Mouse (Mus musculus) lung, postnatal 25 days (tissue): ENCODE data around the gene Cmip.

Experiments
- DNase-seq: peaks from one replicate; pipeline ENCODE4 v3.0.0; 2022; ENCODE audit warnings: low spot score

The Cmip gene

DNA sequence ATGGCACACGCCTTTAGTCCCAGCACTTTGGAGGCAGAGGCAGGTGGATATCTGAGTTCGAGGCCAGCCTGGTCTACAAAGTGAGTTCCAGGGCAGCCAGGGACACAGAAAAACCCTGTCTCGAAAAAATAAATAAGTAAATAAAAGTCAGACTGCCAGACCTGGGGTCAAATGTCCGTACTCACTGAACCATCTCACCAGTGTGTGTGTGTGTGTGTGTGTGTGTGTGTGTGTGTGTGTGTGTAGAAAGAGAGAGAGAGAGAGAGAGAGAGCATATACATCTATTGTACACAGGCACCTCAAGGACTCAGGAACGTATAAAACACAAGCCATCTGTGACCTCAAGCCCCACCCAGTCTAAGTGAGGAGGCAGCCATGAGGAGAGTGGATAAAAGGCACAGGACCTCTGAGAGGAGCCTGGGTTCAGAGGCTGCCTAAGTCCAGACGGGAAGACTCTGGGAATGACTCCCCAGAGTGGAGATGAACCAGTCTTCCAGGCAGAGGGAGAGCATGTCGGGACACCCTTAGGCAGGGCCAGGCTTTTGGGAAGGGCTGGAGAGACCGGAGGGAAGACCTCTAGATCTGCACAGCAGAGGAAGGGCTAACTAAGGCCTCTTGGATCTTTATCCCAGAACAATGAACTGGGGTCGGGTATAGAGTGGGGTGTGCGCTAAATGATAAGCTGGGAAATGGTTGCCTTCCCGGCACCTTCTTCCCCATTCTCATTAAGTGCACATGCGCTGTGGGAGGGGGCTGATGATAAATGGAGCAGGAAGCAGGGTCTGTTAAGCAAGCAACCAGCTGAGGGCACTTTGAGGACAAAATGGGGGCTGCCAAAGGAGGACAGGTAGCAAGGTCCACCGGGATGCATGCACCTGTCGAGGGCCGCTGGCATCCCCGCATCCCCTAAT lies 212.8 kb downstream of the Cmip start:
- no peak for DNase-seq

DNA sequence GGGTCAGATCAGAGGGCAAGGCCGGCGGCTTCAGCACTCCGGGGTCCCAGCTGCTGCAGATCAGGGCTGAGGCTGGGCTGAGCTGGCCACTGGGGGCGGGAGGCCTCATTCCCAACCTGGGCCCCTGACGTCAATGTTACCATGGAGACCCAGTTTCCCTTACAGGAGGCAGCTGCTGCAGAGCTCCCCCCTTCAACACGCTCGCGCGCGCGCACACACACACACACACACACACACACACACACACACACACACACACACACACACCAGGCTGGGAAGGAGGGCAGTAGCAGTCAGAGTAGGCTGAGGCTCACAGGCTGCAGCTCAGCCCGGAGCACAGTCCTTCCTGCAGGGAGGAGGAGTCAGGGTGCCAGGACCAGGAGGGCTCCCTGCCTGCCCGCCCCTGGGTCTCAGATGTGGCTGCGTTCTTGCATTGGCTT lies 213.5 kb downstream of the Cmip start:
- DNase-seq, result peak; percentile 55

DNA sequence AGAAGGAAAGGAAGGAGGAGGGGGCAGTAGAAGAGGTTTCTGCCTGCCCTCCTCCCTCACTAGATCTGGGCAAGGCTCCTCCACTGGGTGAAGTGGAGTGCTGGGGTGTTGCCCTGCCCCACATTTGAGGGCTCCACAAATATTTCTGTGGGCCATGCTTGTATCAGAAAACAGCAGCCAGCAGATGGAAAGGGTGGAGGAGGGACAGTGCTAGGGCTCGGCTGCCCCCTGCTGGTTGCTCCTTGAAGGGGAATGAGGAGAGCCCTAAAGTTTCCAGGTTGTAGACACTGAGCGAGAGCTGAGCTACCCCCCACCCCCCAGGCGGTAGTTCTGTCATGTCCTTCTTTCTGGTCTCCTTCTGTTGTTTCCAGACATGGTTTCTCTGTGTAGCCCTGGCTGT lies 214.3 kb downstream of the Cmip start:
- DNase-seq, result peak; percentile 59

DNA sequence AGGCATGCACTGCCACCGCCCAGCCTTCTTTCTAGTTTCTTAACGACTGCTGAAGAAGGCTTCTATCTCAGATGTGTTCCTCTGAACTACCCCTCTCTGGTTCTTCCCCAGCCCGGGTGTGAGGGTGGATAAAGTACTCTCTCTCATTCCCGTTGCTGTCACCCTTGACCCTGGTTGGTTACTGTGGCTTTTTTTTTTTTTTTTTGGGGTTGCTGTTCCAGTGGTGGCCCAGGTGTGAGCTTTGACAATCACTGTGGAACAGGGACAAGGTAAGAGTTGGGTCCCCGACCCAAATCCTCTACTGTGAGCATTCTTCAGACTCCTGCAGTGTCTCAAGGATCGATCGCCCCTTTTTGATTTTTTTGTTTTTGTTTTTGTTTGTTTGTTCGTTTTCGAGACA lies 214.8 kb downstream of the Cmip start:
- no peak for DNase-seq

DNA sequence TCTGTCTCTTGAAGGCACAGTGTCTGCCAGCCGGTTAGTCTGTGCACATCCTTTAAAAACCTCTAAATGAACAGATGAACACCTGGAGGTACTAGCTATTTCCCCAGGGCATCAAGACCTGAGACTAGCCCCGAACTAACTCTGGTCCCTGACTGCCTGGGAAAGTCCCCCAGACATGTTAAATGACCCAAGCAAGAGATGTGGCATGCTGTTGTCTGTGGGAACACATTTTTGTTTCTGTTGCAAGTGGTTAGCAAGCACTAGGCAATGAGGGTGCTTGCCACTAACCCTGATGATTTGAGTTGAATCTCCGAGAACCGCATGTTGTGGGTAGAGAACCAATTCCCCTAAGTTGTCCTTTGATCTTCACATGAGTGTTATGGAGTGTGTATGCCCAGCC lies 215.5 kb downstream of the Cmip start:
- no peak for DNase-seq

DNA sequence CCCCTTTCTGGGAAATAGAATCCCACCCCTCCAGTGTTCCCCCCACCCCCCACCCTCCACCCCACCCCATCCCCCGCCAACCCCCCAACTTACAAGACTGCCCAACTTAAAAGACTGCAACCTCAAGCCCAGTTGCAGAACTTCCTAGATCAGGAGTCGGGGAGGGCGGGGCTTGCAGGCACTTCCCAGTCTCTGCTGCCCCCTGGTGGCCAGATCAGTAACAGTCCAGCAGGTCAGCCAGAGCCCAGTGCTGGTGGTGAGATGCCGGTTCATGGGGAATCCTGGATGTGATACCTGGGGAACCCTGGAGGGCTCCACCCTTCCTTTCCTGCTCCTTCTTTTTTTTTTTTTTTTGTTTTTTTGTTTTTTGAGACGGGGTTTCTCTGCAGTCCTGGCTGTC lies 218.1 kb downstream of the Cmip start:
- peak; percentile 92 for DNase-seq

DNA sequence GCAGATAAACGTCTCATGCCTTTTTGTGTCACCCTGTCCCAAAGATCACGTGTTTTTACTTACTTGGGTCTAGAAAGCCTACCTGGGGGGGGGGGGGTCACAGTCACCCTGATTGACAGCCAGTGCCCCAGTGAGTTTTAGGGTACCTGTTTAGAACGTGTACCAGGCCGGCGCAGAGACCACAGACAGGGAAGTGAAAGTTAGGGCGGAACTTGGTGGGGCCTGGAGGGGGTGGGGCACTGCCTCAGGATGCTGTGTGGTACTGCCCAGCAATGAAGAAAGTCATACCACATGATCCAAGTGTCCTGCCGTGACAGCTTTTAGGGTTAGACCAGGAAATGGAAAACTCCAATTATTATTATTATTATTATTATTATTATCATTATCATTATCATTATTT lies 219.0 kb downstream of the Cmip start:
- DNase-seq, result peak; percentile 75

DNA sequence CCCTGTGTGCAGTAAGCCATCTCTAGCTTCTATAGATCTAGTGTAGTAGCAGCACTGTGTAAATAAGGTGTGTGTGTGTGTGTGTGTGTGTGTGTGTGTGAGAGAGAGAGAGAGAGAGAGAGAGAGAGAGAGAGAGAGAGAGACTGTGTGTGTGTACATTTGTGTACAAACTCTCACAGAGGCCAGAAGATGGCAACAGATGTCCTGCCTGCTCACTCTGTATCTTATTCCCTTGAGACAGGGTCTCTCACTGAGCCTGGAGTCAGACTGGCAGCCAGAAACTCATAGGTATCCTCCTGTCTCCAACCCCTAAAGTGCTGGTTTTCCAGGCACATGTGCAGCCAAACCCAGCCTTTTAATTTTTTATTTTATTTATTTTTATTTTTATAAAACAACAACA lies 221.2 kb downstream of the Cmip start:
- no peak for DNase-seq

DNA sequence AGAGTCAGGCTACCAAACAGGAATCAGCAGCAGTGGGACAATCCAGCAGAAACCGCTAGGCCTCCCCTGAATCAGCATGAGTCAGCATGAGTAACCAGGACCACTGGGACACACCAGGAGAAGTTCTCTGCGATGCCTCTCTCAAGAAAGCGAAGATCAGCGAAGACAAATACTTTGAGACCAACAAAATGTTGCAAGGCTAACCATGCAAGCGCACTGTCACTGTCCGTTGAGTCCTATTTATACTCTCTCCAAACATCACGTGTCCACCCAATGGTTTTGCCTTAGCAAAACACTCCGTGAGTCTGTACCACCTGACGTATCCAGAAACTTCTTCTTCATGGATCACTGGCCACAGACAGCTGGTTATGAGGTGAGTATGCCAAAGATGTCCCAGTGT lies 223.1 kb downstream of the Cmip start:
- DNase-seq, result no peak

DNA sequence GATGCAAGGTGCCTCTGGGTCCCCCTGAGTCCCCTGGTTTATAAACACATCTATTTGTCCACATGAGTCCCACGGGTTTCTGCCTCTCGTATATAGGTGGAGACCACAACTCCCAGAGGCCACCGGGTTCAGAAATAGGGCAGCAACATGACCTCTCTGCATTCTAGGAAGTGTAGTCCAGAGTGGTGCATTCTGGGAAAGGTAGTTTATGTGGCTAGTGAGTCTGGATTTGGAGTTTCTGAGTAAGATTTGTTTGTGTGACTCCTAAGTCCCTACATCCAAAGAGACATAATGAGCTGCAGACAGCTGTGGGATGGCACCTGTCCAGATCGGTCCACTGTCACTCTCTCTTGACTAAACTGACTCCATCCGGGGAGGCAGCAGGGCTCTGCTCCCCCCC lies 223.7 kb downstream of the Cmip start:
- DNase-seq, result no peak

DNA sequence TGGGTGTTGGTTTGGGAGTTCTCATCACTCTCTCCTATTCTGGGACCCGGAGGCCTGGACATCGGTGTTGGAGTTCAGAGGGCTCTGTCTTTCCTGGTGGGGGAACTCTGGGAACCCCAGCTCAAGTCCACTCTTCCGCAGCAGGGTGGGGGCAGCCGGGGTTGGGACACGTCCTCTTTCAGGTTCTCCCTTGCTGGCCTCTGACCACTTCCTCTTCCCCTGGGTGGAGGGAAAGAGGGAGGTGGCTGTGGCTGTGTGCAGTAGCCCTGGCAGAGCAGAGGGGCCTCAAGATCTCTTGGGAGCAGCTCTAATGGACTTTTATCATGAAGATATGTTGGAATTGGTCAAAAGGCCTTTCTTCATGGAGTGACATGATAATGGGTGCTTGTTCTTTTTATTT lies 225.0 kb downstream of the Cmip start:
- peak; percentile 46 for DNase-seq

DNA sequence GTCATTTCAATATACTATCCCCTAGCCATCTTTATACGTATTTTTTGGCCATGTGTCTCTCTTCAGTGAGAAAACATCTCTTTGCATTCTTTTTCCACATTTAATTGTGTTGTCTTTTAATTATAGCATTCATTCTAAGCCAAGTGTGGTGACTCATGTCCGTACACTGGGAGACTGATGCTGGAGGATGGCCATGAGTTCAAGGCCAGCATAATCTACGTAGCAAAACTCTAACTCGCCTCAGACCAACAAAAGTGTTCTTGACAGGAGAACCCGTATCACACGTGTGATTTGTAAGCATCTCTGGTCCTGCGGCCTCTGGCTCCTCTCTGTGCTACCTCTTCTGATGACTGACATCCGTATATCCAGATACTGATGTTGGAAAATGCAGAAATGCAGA lies 227.9 kb downstream of the Cmip start:
- no peak for DNase-seq

DNA sequence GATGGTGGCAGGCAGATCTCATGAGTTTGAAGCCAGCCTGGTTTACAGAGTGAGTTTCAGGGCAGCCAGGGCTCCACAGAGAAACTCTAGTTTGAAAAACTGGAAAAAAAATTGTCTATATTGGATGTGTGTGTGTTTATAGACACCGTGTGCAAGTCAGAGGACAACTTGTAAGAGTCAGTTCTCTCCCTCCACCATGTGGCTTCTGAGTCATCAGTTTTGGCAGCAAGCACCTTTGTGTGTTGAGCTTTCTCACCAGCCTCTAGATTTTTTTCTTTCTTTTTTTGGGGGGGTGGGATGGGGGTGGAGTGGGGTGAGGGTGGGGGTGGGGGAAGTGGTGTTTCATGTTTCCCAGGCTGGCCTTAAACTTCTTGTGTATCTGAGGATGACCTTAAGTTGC lies 228.5 kb downstream of the Cmip start:
- DNase-seq, result no peak

DNA sequence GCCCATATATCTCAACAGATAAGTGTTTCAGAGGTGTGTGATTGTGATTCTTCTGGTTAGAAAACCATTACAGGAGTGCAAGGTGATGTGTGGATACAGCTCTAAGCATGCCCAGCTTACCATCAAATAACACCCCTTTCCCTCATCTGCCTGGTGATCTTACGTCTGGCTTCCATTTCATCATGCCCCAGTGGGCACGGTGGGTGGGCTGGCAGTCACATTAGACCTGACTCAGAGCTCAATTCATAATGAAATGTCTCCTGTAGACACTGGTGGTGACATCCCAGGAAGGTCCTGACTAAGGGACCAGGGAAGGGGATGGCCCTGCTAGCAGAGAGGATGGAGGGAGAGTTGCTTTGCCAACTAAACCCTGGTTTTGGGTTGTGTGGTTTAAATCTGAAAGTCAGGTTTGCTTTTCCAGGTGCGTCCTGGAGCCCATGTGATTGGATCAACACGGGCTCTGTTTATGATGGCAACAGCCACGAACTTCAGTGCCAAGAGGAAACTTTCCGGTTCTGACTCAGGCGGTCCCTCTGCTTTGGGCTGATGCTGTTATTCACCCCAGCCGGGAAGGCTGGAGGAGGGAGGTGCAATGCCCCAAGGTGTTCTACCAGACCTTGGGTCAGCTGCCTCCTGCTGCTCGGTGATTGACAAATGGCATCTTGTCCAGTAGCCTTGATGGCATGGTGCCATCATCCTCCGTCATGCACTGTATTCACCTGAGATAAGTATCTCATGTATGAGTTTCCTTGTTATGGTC lies 231.6 kb downstream of the Cmip start:
- DNase-seq, result no peak

DNA sequence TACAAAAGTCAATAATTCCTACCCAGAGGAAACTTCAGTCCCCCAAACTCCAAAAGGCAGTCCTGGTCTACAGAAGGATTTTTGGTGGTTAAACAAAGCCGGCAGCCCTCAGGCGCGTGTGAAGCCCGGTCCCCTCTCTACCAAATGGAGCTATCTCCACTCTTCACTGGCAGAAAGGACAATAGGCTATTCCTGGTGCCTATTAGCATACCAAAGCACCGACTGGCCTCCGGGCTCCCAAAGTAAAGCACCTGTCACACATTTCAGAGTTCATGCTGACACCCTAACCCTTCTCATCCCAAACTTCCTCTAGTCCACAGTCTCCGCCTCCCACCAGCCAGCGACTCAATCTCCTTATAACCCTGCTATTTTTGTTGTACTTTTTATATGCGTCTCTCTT lies 236.7 kb downstream of the Cmip start:
- DNase-seq, result no peak

DNA sequence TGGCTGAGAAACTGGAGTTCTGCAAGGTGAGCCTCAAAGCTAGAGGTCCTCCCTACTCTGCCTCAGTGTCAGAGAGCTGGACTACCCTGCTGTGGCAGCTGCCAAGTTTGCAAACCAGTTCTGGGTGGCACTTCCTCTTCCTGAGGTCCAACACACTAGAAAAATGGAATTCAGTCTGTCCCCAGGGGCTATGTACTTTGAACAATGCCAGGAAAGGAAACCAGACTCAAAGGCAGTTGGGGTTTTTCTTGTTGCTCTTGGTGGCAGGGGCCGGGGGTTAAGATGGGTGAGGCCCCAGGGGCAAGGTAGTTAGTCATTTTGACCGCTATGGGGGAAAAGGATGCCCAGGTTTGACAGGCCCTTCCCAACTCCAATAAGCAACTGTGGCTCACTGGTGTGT lies 238.0 kb downstream of the Cmip start:
- no peak for DNase-seq

DNA sequence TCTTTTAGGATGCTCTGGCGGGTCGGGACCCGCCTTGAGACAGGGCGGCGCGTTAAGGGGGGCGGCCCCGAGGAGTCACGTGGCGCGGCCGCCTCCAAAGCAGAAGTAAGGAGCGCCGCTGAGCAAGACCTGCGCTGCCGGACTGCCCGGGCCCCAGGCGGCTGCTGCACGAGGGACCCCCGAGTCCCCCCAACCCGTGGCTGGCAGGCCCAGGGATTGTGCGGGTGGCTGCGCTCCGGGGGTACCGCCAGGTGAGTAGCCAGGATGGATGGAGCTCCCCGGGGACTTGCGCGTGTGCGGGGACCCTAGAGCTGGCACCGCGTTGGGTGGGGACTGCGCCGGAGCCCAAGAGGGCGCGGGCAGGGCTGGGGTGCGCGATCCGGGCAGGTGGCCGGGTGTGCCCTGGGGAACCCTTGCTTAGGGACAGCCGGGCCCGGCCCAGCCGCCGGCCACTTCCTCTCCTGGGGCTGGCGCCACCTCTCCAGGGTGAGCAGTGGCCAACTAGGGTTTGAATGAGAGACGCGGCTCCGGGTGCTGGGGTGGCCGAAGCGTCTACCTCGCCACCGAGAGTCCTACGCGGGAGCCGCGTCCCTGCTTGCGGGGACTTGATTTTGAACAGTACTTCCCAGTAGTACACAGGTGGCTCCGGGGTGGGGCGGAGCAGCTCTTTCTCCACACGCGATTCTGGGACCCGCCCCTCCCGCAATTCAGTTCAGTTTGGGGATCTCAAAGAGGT lies 241.5 kb downstream of the Cmip start, which contains the start of gene Plcg2:
Plcg2 (plus strand) TSS at position 113 of the 736 bp plus-strand sequence.
- DNase-seq, result peak; percentile 38

DNA sequence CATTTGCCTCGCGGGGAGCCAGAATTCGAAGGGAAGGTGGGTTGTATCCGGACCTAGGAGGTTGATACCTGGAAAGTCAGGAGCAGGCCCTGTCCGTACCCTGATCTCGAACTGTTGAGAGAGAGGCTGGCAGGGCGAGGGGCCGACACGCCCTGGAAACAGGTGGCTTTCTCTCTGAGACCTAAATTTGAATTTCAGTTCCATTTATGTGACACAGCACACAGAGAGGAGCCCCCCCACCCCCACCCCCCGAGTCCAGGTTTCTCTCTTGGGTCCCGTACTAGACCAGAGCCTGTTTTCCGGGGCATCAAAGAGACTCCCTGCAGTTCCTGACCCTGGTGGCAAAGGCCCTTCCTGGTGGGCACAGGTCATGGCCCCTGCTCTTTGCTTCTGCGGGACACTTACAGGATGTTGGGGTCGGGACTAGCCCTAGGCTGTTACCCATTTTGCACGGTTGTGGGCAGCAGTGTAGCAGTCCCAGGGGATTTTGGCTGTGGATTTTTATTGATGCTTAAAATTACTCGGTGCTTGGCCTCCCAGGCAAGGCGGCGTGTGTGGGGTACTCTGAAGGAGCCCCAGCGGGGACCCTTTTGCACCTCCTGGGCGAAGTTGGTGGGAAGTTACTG lies 242.2 kb downstream of the Cmip start:
- DNase-seq, result no peak

DNA sequence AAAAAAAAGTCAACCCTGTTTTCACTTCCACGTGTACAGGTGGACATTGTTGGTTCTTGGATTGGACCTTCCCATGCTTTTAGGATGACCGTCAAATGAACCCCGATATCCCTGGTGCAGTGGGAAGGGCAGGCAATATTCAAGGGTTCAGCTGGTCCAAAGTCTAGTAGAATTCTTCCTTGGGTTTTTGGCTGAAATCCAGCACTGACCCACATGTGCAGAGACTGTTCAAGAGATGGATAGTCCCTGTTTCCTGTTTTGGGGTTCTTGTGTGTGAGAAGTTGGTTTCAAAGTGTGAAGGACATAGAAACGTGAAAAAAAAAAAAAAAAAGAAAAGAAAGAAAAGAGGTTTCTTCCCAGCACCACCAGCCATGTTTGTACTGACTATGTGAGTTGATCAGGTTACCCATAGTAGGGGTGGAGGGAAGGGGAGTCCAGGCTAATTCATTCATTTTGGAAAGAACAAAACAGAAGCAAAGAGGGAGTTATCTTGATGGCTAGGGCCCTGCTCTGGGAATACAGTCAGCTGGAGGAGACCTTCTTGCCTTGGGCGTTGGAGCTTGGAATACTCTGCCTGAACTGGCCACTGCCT lies 243.5 kb downstream of the Cmip start:
- DNase-seq, result no peak

DNA sequence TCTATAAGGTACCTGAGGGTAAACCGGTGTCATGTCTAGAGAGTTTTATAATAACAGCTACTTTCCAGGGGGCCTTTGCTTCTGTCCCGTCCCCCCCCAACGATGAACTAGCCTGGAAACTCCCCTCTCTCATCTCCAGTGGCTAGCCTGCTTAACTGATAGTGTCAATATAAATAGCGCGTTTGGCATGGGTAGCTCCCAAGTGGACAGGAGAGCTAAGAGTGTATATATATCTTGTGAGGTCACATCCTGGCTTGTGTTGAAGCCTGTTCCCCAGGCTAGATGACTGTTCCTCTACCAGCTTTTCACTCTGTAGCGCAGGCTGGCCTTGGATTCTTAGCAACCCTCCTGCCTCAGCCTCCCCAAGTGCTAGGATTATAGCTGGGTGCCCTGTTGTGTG lies 244.5 kb downstream of the Cmip start:
- no peak for DNase-seq

DNA sequence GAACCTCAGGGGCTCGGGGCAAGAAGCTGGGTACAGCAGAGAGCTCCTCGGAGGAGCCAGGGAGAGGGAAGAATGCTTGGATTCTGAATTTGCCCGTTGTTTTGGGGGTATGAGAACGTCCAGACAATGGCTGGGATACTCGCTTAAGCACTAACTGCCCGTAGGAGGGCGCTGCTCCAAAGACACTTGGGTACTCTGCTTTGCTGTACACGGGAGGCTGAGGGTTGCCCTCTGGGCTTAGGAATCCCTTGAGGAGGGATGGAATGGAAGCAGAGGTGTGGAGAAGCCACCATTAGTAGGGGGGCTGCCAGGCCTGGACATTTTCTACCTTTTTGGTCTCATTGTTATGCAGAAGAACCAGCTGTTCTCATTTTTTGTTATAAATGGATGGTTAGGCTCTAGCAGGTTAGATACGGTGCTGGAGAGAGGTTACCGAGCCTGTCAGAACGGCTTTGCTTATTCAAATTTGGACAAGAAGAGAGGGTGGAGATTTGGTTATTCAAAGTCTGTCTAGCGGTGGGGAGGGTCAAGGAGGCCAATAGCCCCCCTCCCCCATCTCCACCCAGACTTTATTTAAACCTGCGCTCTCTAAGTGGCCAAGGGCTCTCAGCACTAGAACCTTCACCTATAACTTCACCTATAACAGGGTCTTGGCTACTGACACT lies 246.7 kb downstream of the Cmip start:
- DNase-seq, result no peak
